Mouse (Mus musculus): Measurements from ENCODE around the gene Mapkap1. TPM values are rescaled to one million over a fixed set of nuclear protein-coding genes. Genes with fewer than 3 reads are reported as not detected.
"Not testable (repeated sequence)": the region's sequence is repeated elsewhere in the genome, so short reads cannot be mapped to it uniquely, and the experiment has no call there.

Gene Mapkap1
- polyA plus RNA-seq, 1 experiment from 2014 or later = 99.7 TPM

- no peaks in the 10 kb centered on the region for H3K9me3 ChIP-seq (ENCODE audit: control insufficient read depth, low read length)
- no peak for ATAC-seq (ENCODE audit: low FRiP score, low TSS enrichment)
- no peaks in the 10 kb centered on the region for H3K36me3 ChIP-seq (ENCODE audit: control insufficient read depth, insufficient read depth, low read length)
- 90% methylated on average over 3 of the region's 3 CpGs for WGBS
- H3K9ac ChIP-seq (ENCODE audit: low read depth, low read length) = no peak overlapping the region
- no peaks in the 10 kb centered on the region for H3K4me1 ChIP-seq (ENCODE audit: control insufficient read depth, insufficient read depth, low read length)
- H3K27ac ChIP-seq (ENCODE audit: low read depth, low read length) = no peak overlapping the region
- H3K27me3 ChIP-seq (ENCODE audit: control insufficient read depth, insufficient read depth, low read length) = no peaks in the 10 kb centered on the region
- no peak overlapping the region for H3K4me3 ChIP-seq (ENCODE audit: low read length)
- H3K4me2 ChIP-seq (replicated peaks; ENCODE audit: low read depth, low read length) = no peak overlapping the region
Measured at GRCm38 (mm10) chr2:34424186-34424585, 17.6 kb downstream of the Mapkap1 start.

DNA sequence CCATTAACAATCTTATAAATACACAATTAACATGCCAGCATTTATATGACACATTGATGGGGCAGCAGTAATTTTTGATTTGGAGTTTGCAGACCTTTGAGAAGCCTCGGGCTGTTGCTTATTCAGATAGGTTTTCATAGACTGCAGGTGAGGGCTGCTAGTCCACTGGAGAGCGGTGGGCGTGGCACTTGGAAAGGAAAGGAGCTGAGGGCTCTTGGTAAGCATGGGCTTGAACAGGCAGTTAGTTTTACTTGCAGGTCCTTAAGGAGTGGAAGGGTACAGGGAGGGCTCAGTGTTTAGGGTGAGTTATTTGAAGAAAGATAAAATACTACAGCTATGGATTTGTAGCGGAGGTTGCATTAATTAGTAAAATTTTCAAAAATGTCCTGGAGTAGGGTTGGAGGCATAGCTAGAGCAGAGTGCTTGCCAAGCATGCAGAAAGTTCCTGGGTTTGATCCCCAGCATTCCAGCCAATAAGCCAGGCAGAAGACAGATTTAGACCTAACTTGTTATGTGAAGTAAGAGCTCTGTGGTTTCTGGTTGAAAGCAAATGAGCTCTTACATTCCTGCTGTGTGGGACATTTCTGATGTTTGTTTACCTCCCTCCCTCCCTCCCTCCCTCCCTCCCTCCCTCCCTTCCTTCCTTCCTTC, 19.1 kb downstream of the Mapkap1 start:
- no peak for ATAC-seq (ENCODE audit: low FRiP score, low TSS enrichment)
- Histone ChIP-seq H3K27me3 (ENCODE audit: control insufficient read depth, insufficient read depth, low read length) (no peaks in the 10 kb centered on the region), H3K4me3 (ENCODE audit: low read length) (no peak overlapping the region), H3K9ac (ENCODE audit: low read depth, low read length) (no peak overlapping the region), H3K27ac (ENCODE audit: low read depth, low read length) (no peak overlapping the region), H3K36me3 (ENCODE audit: control insufficient read depth, insufficient read depth, low read length) (no peaks in the 10 kb centered on the region), H3K4me1 (ENCODE audit: control insufficient read depth, insufficient read depth, low read length) (no peaks in the 10 kb centered on the region), H3K9me3 (ENCODE audit: control insufficient read depth, low read length) (no peaks in the 10 kb centered on the region), H3K4me2 (replicated peaks; ENCODE audit: low read depth, low read length) (no peak overlapping the region)
- WGBS = 76% methylated on average over 4 of the region's 4 CpGs

DNA sequence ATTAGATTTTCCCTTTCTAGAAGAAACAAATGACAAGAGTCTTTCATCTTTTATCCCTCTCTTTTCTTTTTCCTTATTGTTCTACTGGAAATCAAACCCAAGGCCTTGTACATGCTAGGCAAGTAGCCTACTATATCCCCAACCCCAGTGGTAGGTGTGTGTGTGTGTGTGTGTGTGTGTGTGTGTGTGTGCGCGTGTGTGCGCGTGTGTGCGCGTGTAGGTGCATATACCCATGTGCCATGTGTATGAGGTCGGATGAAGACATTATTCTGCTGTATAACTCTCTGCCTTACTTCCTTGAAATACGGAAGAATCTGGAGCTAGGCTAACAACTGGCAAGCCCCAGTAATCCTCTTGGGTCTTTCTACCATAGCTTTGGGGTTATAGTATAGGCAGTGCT, 24.1 kb downstream of the Mapkap1 start:
- no peak overlapping the region for H3K9ac ChIP-seq (ENCODE audit: low read depth, low read length)
- no peaks in the 10 kb centered on the region for H3K9me3 ChIP-seq (ENCODE audit: control insufficient read depth, low read length)
- no peak overlapping the region for H3K27ac ChIP-seq (ENCODE audit: low read depth, low read length)
- H3K27me3 ChIP-seq (ENCODE audit: control insufficient read depth, insufficient read depth, low read length) = no peaks in the 10 kb centered on the region
- ATAC-seq (ENCODE audit: low FRiP score, low TSS enrichment) = no peak
- 0 out of 2 replicates have a peak, but pooled peaks cover 6% of the 10 kb centered on the region for H3K36me3 ChIP-seq (ENCODE audit: control insufficient read depth, insufficient read depth, low read length)
- H3K4me2 ChIP-seq (replicated peaks; ENCODE audit: low read depth, low read length) = no peak overlapping the region
- WGBS = 91% methylated on average over 8 of the region's 8 CpGs
- no peak overlapping the region for H3K4me3 ChIP-seq (ENCODE audit: low read length)
- H3K4me1 ChIP-seq (ENCODE audit: control insufficient read depth, insufficient read depth, low read length) = no peaks in the 10 kb centered on the region

DNA sequence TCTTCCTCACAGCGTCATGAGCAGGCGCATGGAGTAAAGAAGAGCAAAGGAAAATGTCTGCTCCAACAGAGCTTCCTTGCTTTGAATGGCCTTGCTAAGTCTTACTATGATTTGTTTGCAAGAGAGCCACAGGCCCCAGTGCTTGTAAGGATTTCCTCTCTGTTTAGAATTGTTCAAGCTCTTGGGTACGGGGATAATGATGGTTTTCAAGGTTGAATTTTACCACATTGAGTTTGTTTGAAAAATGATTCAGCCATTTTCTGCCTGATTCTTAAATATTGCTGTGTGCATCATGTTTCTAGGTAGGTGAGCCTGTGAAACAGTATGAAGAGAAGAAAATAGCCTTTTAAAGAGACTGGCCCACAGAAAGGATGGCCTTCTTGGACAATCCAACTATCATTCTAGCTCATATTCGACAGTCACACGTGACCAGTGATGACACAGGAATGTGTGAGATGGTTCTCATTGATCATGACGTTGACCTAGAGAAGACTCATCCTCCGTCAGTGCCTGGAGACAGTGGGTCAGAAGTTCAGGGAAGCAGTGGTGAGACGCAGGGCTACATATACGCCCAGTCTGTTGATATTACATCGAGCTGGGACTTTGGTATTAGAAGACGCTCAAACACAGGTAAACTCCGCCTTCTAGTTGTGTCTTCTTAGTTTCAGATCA, 25.3 kb downstream of the Mapkap1 start:
- no peaks in the 10 kb centered on the region for H3K9me3 ChIP-seq (ENCODE audit: control insufficient read depth, low read length)
- H3K4me1 ChIP-seq (ENCODE audit: control insufficient read depth, insufficient read depth, low read length) = no peaks in the 10 kb centered on the region
- H3K9ac ChIP-seq (ENCODE audit: low read depth, low read length) = no peak overlapping the region
- H3K4me2 ChIP-seq (replicated peaks; ENCODE audit: low read depth, low read length) = no peak overlapping the region
- H3K27me3 ChIP-seq (ENCODE audit: control insufficient read depth, insufficient read depth, low read length) = no peaks in the 10 kb centered on the region
- 0 out of 2 replicates have a peak, but pooled peaks cover 6% of the 10 kb centered on the region for H3K36me3 ChIP-seq (ENCODE audit: control insufficient read depth, insufficient read depth, low read length)
- H3K4me3 ChIP-seq (ENCODE audit: low read length) = no peak overlapping the region
- H3K27ac ChIP-seq (ENCODE audit: low read depth, low read length) = no peak overlapping the region
- 94% methylated on average over 12 of the region's 12 CpGs for WGBS
- no peak for ATAC-seq (ENCODE audit: low FRiP score, low TSS enrichment)

GRCm38 (mm10) chr2:34432887-34433286, 26.3 kb downstream of the Mapkap1 start:
- not testable (repeated sequence) for H3K27me3 ChIP-seq (ENCODE audit: control insufficient read depth, insufficient read depth, low read length); ATAC-seq (ENCODE audit: low FRiP score, low TSS enrichment); H3K27ac ChIP-seq (ENCODE audit: low read depth, low read length); H3K4me2 ChIP-seq (replicated peaks; ENCODE audit: low read depth, low read length); H3K4me1 ChIP-seq (ENCODE audit: control insufficient read depth, insufficient read depth, low read length); H3K9ac ChIP-seq (ENCODE audit: low read depth, low read length); H3K4me3 ChIP-seq (ENCODE audit: low read length); H3K9me3 ChIP-seq (ENCODE audit: control insufficient read depth, low read length); H3K36me3 ChIP-seq (ENCODE audit: control insufficient read depth, insufficient read depth, low read length)
- 97% methylated on average over 1 of the region's 2 CpGs for WGBS

DNA sequence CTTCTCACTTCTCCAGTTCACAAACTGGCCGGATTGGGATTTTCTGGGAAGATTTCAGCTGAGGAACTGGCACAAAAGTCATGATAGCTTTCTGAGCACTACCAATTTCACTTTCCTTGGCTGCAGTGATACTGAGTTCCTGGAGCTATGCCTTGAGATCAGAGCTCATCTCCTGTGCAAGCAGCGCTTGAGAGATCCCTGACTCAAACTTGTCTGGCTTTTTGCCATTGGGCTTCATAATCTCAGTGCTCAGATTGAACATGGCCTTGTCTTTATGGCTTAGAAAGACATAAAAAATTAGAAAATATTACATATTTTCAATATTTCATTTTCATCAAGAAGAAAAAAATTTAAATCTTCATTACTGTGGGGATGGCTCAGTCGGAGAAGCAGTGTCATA, 29.8 kb downstream of the Mapkap1 start:
- Histone ChIP-seq H3K27me3 (ENCODE audit: control insufficient read depth, insufficient read depth, low read length) (no peaks in the 10 kb centered on the region), H3K4me1 (ENCODE audit: control insufficient read depth, insufficient read depth, low read length) (no peaks in the 10 kb centered on the region), H3K9me3 (ENCODE audit: control insufficient read depth, low read length) (no peaks in the 10 kb centered on the region), H3K27ac (ENCODE audit: low read depth, low read length) (no peak overlapping the region), H3K4me2 (replicated peaks; ENCODE audit: low read depth, low read length) (no peak overlapping the region), H3K36me3 (ENCODE audit: control insufficient read depth, insufficient read depth, low read length) (0 out of 2 replicates have a peak, but pooled peaks cover 6% of the 10 kb centered on the region), H3K9ac (ENCODE audit: low read depth, low read length) (no peak overlapping the region), H3K4me3 (ENCODE audit: low read length) (no peak overlapping the region)
- ATAC-seq (ENCODE audit: low FRiP score, low TSS enrichment) = no peak
- 92% methylated on average over 3 of the region's 3 CpGs for WGBS

GRCm38 (mm10) chr2:34448756-34449155, 42.2 kb downstream of the Mapkap1 start:
- Histone ChIP-seq H3K4me3 (ENCODE audit: low read length) (no peak overlapping the region), H3K9me3 (ENCODE audit: control insufficient read depth, low read length) (no peaks in the 10 kb centered on the region), H3K4me1 (ENCODE audit: control insufficient read depth, insufficient read depth, low read length) (no peaks in the 10 kb centered on the region; the same call in 1 of the 2 replicates), H3K9ac (ENCODE audit: low read depth, low read length) (no peak overlapping the region), H3K27me3 (ENCODE audit: control insufficient read depth, insufficient read depth, low read length) (no peaks in the 10 kb centered on the region), H3K27ac (ENCODE audit: low read depth, low read length) (no peak overlapping the region), H3K4me2 (replicated peaks; ENCODE audit: low read depth, low read length) (no peak overlapping the region), H3K36me3 (ENCODE audit: control insufficient read depth, insufficient read depth, low read length) (no peaks in the 10 kb centered on the region)
- WGBS = 59% methylated on average over 4 of the region's 4 CpGs
- ATAC-seq (ENCODE audit: low FRiP score, low TSS enrichment) = no peak

DNA sequence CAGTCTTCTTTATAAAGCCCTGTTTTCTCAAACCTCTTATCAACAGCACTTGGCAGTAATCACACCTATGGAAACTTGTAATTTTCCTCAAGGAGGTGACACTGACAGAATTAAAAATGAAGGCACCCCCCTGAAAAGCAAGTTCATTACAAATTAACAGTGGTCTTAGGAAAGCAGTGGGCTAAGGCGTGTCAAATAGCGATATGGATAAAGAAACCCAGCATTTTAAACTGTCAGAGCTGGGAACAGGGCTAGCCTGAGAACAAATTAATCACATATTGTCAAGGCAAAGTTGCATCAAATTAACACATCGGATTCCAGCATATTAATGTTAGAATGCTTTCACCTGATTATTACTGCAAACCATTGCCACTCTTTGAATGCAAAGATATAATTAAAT, 55.9 kb downstream of the Mapkap1 start:
- Histone ChIP-seq H3K4me1 (ENCODE audit: control insufficient read depth, insufficient read depth, low read length) (no peaks in the 10 kb centered on the region), H3K4me3 (ENCODE audit: low read length) (no peak overlapping the region), H3K36me3 (ENCODE audit: control insufficient read depth, insufficient read depth, low read length) (no peaks in the 10 kb centered on the region), H3K9ac (ENCODE audit: low read depth, low read length) (no peak overlapping the region), H3K9me3 (ENCODE audit: control insufficient read depth, low read length) (no peaks in the 10 kb centered on the region), H3K4me2 (replicated peaks; ENCODE audit: low read depth, low read length) (no peak overlapping the region), H3K27ac (ENCODE audit: low read depth, low read length) (no peak overlapping the region), H3K27me3 (ENCODE audit: control insufficient read depth, insufficient read depth, low read length) (no peaks in the 10 kb centered on the region)
- WGBS = 85% methylated on average over 3 of the region's 3 CpGs
- ATAC-seq (ENCODE audit: low FRiP score, low TSS enrichment) = no peak

GRCm38 (mm10) chr2:34468559-34469141, 62.1 kb downstream of the Mapkap1 start:
- no peak for ATAC-seq (ENCODE audit: low FRiP score, low TSS enrichment)
- Histone ChIP-seq H3K4me3 (ENCODE audit: low read length) (no peak overlapping the region), H3K9ac (ENCODE audit: low read depth, low read length) (no peak overlapping the region), H3K36me3 (ENCODE audit: control insufficient read depth, insufficient read depth, low read length) (no peaks in the 10 kb centered on the region), H3K27ac (ENCODE audit: low read depth, low read length) (no peak overlapping the region), H3K9me3 (ENCODE audit: control insufficient read depth, low read length) (no peaks in the 10 kb centered on the region), H3K4me1 (ENCODE audit: control insufficient read depth, insufficient read depth, low read length) (no peaks in the 10 kb centered on the region; the same call in 1 of the 2 replicates), H3K27me3 (ENCODE audit: control insufficient read depth, insufficient read depth, low read length) (no peaks in the 10 kb centered on the region), H3K4me2 (replicated peaks; ENCODE audit: low read depth, low read length) (no peak overlapping the region)
- 53% methylated on average over 7 of the region's 7 CpGs for WGBS
